Mouse (Mus musculus): ENCODE data around the gene Chst2.

Chst2 gene

GRCm38 (mm10) chr9:95365882-95366281 lies 40.6 kb downstream of the Chst2 start:
- DNase-seq (ENCODE audit: low read depth) = no peak

GRCm38 (mm10) chr9:95353829-95354391 lies 52.6 kb downstream of the Chst2 start:
- DNase-seq (ENCODE audit: low read depth) = peak; percentile 21

- DNase-seq (ENCODE audit: low read depth) = no peak
Observed at GRCm38 (mm10) chr9:95351968-95352367, 54.6 kb downstream of the Chst2 start.

- peak; percentile 65 for DNase-seq (ENCODE audit: low read depth)
Observed at GRCm38 (mm10) chr9:95350550-95350949, 56.0 kb downstream of the Chst2 start.

All from naive thymus-derived CD4-positive, alpha-beta T cell, adult 2 months (primary cell).